Mouse (Mus musculus): Measurements from ENCODE around the gene Map3k4. TPM values are rescaled to one million over a fixed set of nuclear protein-coding genes. Genes with fewer than 3 reads are reported as not detected.
A peak's percentile ranks its signal among the peaks of the same experiment; 100 is the strongest.
"Not testable (repeated sequence)": the region's sequence is repeated elsewhere in the genome, so short reads cannot be mapped to it uniquely, and the experiment has no call there.

The Map3k4 gene
- polyA plus RNA-seq, 1 experiment from 2014 or later, result 54.1 TPM

- Histone ChIP-seq H3K4me1 (peaks cover 7% of the 10 kb centered on the region), H3K27ac (no peak overlapping the region), H3K4me3 (replicated peaks) (no peak overlapping the region), H3K9ac (no peak overlapping the region), H3K4me2 (no peak overlapping the region), H3K27me3 (no peaks in the 10 kb centered on the region), H3K36me3 (replicated peaks) (no peaks in the 10 kb centered on the region), H3K9me3 (no peaks in the 10 kb centered on the region)
- no peak for ATAC-seq (ENCODE audit: low FRiP score)
- WGBS, result 71% methylated on average over 14 of the region's 14 CpGs
These were observed 18.4 kb downstream of the Map3k4 start for GRCm38 (mm10) chr17:12300127-12300675.

GRCm38 (mm10) chr17:12299371-12299770, 19.2 kb downstream of the Map3k4 start:
- Histone ChIP-seq H3K4me3 (replicated peaks) (no peak overlapping the region), H3K9me3 (no peaks in the 10 kb centered on the region), H3K27ac (no peak overlapping the region), H3K4me1 (peaks cover 7% of the 10 kb centered on the region), H3K36me3 (replicated peaks) (no peaks in the 10 kb centered on the region), H3K4me2 (no peak overlapping the region), H3K27me3 (no peaks in the 10 kb centered on the region), H3K9ac (no peak overlapping the region)
- WGBS, result 85% methylated on average over 7 of the region's 7 CpGs
- no peak for ATAC-seq (ENCODE audit: low FRiP score)

GRCm38 (mm10) chr17:12297978-12298377, 20.6 kb downstream of the Map3k4 start:
- no peak for ATAC-seq (ENCODE audit: low FRiP score)
- no peak overlapping the region for H3K9ac ChIP-seq
- peaks cover 15% of the 10 kb centered on the region for H3K4me1 ChIP-seq
- no peak overlapping the region for H3K27ac ChIP-seq
- no peak overlapping the region for H3K4me2 ChIP-seq
- H3K27me3 ChIP-seq, result no peaks in the 10 kb centered on the region
- H3K36me3 ChIP-seq (replicated peaks), result no peaks in the 10 kb centered on the region
- no peaks in the 10 kb centered on the region for H3K9me3 ChIP-seq
- WGBS, result 84% methylated on average over 4 of the region's 4 CpGs
- H3K4me3 ChIP-seq (replicated peaks), result no peak overlapping the region

GRCm38 (mm10) chr17:12297292-12297691, 21.3 kb downstream of the Map3k4 start:
- no peaks in the 10 kb centered on the region for H3K9me3 ChIP-seq
- no peak overlapping the region for H3K4me2 ChIP-seq
- H3K9ac ChIP-seq, result no peak overlapping the region
- no peak for ATAC-seq (ENCODE audit: low FRiP score)
- peaks cover 15% of the 10 kb centered on the region for H3K4me1 ChIP-seq
- no peak overlapping the region for H3K27ac ChIP-seq
- H3K36me3 ChIP-seq (replicated peaks), result no peaks in the 10 kb centered on the region
- WGBS, result 90% methylated on average over 7 of the region's 7 CpGs
- H3K27me3 ChIP-seq, result no peaks in the 10 kb centered on the region
- no peak overlapping the region for H3K4me3 ChIP-seq (replicated peaks)

- not testable (repeated sequence) for H3K9ac ChIP-seq; H3K27ac ChIP-seq; H3K9me3 ChIP-seq; H3K4me3 ChIP-seq (replicated peaks); H3K36me3 ChIP-seq (replicated peaks); H3K4me2 ChIP-seq; H3K27me3 ChIP-seq; ATAC-seq (ENCODE audit: low FRiP score)
- peaks cover 22% of the 10 kb centered on the region for H3K4me1 ChIP-seq
- WGBS, result 88% methylated on average over 5 of the region's 5 CpGs
These were observed 22.7 kb downstream of the Map3k4 start for GRCm38 (mm10) chr17:12295926-12296325.

GRCm38 (mm10) chr17:12294424-12294823, 24.2 kb downstream of the Map3k4 start:
- H3K4me2 ChIP-seq, result no peak overlapping the region
- H3K9me3 ChIP-seq, result no peaks in the 10 kb centered on the region
- WGBS, result 88% methylated on average over 7 of the region's 7 CpGs
- no peaks in the 10 kb centered on the region for H3K36me3 ChIP-seq (replicated peaks)
- ATAC-seq (ENCODE audit: low FRiP score), result no peak
- peaks cover 24% of the 10 kb centered on the region for H3K4me1 ChIP-seq
- H3K4me3 ChIP-seq (replicated peaks), result no peak overlapping the region
- H3K27ac ChIP-seq, result no peak overlapping the region
- no peak overlapping the region for H3K9ac ChIP-seq
- no peaks in the 10 kb centered on the region for H3K27me3 ChIP-seq

- Histone ChIP-seq H3K36me3 (replicated peaks) (no peaks in the 10 kb centered on the region), H3K4me3 (replicated peaks) (no peak overlapping the region), H3K4me2 (no peak overlapping the region), H3K9me3 (no peaks in the 10 kb centered on the region), H3K9ac (no peak overlapping the region), H3K27ac (no peak overlapping the region), H3K27me3 (no peaks in the 10 kb centered on the region), H3K4me1 (peaks cover 24% of the 10 kb centered on the region)
- ATAC-seq (ENCODE audit: low FRiP score), result no peak
- WGBS, result 76% methylated on average over 6 of the region's 6 CpGs
These were observed 25.0 kb downstream of the Map3k4 start for GRCm38 (mm10) chr17:12293571-12293970.

GRCm38 (mm10) chr17:12292877-12293276, 25.7 kb downstream of the Map3k4 start:
- H3K27ac ChIP-seq, result no peak overlapping the region
- H3K36me3 ChIP-seq (replicated peaks), result no peaks in the 10 kb centered on the region
- H3K9me3 ChIP-seq, result no peaks in the 10 kb centered on the region
- no peaks in the 10 kb centered on the region for H3K27me3 ChIP-seq
- no peak overlapping the region for H3K4me2 ChIP-seq
- peaks cover 24% of the 10 kb centered on the region for H3K4me1 ChIP-seq
- H3K9ac ChIP-seq, result no peak overlapping the region
- no peak for ATAC-seq (ENCODE audit: low FRiP score)
- WGBS, result 95% methylated on average over 8 of the region's 8 CpGs
- no peak overlapping the region for H3K4me3 ChIP-seq (replicated peaks)

GRCm38 (mm10) chr17:12292356-12292755, 26.2 kb downstream of the Map3k4 start:
- H3K9me3 ChIP-seq, result no peaks in the 10 kb centered on the region
- H3K27me3 ChIP-seq, result no peaks in the 10 kb centered on the region
- H3K9ac ChIP-seq, result no peak overlapping the region
- no peak overlapping the region for H3K4me2 ChIP-seq
- H3K4me1 ChIP-seq, result peaks cover 24% of the 10 kb centered on the region
- no peak for ATAC-seq (ENCODE audit: low FRiP score)
- no peak overlapping the region for H3K4me3 ChIP-seq (replicated peaks)
- 89% methylated on average over 1 of the region's 1 CpGs for WGBS
- H3K27ac ChIP-seq, result no peak overlapping the region
- H3K36me3 ChIP-seq (replicated peaks), result no peaks in the 10 kb centered on the region

GRCm38 (mm10) chr17:12291151-12291550, 27.4 kb downstream of the Map3k4 start:
- no peak overlapping the region; the same call in 1 of the 2 replicates for H3K9ac ChIP-seq
- WGBS, result 85% methylated on average over 7 of the region's 7 CpGs
- no peak overlapping the region for H3K4me3 ChIP-seq (replicated peaks)
- H3K9me3 ChIP-seq, result no peaks in the 10 kb centered on the region
- ATAC-seq (ENCODE audit: low FRiP score), result peak; percentile 70; the same call in 1 of the 2 replicates
- H3K36me3 ChIP-seq (replicated peaks), result no peaks in the 10 kb centered on the region
- no peak overlapping the region for H3K4me2 ChIP-seq
- H3K27ac ChIP-seq, result peak overlapping the region; percentile 42
- peaks cover 24% of the 10 kb centered on the region for H3K4me1 ChIP-seq
- no peaks in the 10 kb centered on the region for H3K27me3 ChIP-seq

- H3K27me3 ChIP-seq, result no peaks in the 10 kb centered on the region
- ATAC-seq (ENCODE audit: low FRiP score), result peak; percentile 92
- H3K4me2 ChIP-seq, result no peak overlapping the region
- H3K9ac ChIP-seq, result no peak overlapping the region
- peaks cover 24% of the 10 kb centered on the region for H3K4me1 ChIP-seq
- H3K9me3 ChIP-seq, result no peaks in the 10 kb centered on the region
- H3K36me3 ChIP-seq (replicated peaks), result no peaks in the 10 kb centered on the region
- 27% methylated on average over 10 of the region's 10 CpGs for WGBS
- peak overlapping the region; percentile 42; the same call in 1 of the 2 replicates for H3K27ac ChIP-seq
- H3K4me3 ChIP-seq (replicated peaks), result no peak overlapping the region
These were observed 27.9 kb downstream of the Map3k4 start for GRCm38 (mm10) chr17:12290735-12291134.

GRCm38 (mm10) chr17:12289836-12290235, 28.8 kb downstream of the Map3k4 start:
- not testable (repeated sequence) for H3K36me3 ChIP-seq (replicated peaks); H3K4me3 ChIP-seq (replicated peaks); H3K27ac ChIP-seq; H3K9ac ChIP-seq; H3K9me3 ChIP-seq; H3K4me2 ChIP-seq; ATAC-seq (ENCODE audit: low FRiP score); H3K27me3 ChIP-seq
- peaks cover 24% of the 10 kb centered on the region for H3K4me1 ChIP-seq
- 89% methylated on average over 1 of the region's 1 CpGs for WGBS

- no peaks in the 10 kb centered on the region for H3K27me3 ChIP-seq
- ATAC-seq (ENCODE audit: low FRiP score), result no peak
- no peaks in the 10 kb centered on the region for H3K9me3 ChIP-seq
- no peaks in the 10 kb centered on the region for H3K36me3 ChIP-seq (replicated peaks)
- H3K27ac ChIP-seq, result no peak overlapping the region
- H3K4me2 ChIP-seq, result no peak overlapping the region
- peaks cover 20% of the 10 kb centered on the region for H3K4me1 ChIP-seq
- H3K4me3 ChIP-seq (replicated peaks), result no peak overlapping the region
- no peak overlapping the region for H3K9ac ChIP-seq
- 91% methylated on average over 4 of the region's 4 CpGs for WGBS
These were observed 29.7 kb downstream of the Map3k4 start for GRCm38 (mm10) chr17:12288871-12289270.

Measured in forebrain, embryonic 12.5 days (tissue).